Mouse (Mus musculus) adrenal gland, postnatal 0 days (tissue): ENCODE data around the gene Fam122b. TPM values are rescaled to one million over a fixed set of nuclear protein-coding genes. Genes with fewer than 3 reads are reported as not detected.

Experiments
- polyA plus RNA-seq: library from polyadenylated mRNA; unstranded; fragments of >200 nt; fragmentation: Nextera tagmentation; extraction: Ambion mirVana; gene quantifications from 2 replicates; pipeline ENCODE4 v1.2.1, GENCODE M21; 2015

Fam122b gene
- 6.1 and 6.6 TPM in 2 replicates for polyA plus RNA-seq

DNA sequence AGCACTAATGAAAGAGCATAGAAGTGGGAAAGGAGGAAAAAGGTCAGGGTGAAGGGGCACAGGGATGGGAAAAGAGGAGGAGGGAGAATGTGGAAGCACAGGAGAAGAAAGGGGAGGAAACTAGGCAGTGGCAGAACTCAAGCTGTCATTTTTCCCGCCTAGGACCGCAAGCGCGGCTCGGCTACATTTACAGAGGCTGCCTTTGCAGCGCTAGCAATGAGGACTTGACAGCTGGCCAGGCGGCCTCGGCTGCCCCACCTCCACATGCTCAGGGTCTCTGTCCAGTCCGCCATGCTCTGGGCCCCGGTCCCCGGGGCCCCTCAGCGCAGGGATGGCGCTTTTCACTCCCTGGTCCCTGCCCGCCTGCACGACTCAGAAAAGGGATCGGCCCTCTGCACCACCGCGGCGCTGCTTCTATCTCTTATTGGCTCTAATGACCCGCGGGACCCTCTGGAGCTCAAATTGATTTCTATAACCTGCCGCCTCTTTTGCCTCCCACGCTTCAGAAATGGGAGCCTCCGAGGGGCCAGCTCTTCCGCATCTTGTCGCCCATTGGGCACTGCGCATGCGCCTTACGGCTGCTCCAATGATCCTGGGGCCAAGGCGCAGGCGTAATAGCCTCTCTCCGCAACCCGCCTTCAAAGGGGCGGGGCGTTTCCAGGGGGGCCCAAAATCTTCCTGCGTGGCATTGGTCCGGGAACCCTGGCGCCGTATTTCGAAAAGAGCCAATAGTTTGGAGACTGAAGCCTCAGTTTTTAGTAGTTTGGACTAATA is at the start of gene Fam122b:
TSS of gene Fam122b (minus strand) at position 517 of the 774 bp plus-strand sequence.

DNA sequence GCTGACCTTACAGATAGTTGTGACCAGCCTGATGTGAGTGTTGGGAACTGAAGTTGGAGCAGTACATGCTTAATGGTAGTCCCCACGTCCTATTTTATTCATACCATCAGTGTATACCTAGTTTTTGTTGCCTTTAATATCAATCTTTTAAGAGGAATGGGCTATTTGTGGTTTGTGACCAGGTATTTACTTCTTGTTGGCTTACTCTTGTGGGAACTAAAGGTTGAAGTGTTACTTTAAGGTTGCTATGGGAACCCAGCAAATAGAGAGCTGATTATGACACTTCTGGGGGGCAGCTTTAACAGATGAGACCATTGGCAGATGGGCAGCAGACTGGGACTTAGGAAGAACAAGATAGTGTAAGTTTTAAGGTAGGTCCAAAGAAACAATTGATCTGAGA is 3.5 kb upstream of the Fam122b start, which contains the start of gene Fam122c:
TSS of gene Fam122c (plus strand) at position 301 of the 400 bp plus-strand sequence.

DNA sequence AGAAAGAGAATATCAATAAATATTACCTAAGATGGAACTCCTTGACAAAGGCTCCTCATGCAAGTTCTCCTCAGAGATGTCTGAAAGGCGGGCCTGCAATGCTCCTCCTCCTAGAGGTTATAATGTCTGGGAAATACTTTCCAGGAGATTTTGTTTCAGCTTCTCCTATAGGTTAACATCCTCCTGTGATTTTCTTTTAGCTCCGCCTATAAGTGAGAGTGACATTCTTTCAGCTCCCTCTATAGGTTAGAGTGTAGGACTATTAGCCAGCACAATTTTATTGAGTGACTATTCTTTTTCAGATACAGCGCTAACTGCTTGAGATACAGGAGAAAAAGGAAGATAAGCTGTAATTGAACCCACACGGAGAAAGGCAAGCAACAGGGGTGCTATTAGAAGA is 29.6 kb downstream of the Fam122b start, which contains the start of gene Plac1:
TSS of gene Plac1 (minus strand) at position 101 of the 400 bp plus-strand sequence.

Other genes with a start within 250 kb of the Fam122b start
- 1.1 and 1.8 TPM in 2 replicates for gene Plac1, start 29.7 kb downstream of the Fam122b start, polyA plus RNA-seq
- gene Fam122c, start 3.6 kb upstream of the Fam122b start, polyA plus RNA-seq = not detected in 2 replicates
- gene Mospd1, start 100.7 kb upstream of the Fam122b start, polyA plus RNA-seq = 33.6 and 43.3 TPM in 2 replicates
- not detected in 2 replicates for gene Etd, start 165.1 kb upstream of the Fam122b start, polyA plus RNA-seq